Mouse (Mus musculus) midbrain, postnatal 0 days (tissue): ENCODE data around the gene Galnt7. TPM values are rescaled to one million over a fixed set of nuclear protein-coding genes. Genes with fewer than 3 reads are reported as not detected.

ENCODE experiments used
- ATAC-seq: fragments of 200-750 bp; cut with Nextera tagmentation; 2 replicates; pipeline ENCODE4 v1.8.0; 2017; ENCODE audit warnings: moderate number of reproducible peaks, mild to moderate bottlenecking, moderate TSS enrichment, moderate library complexity; ENCODE audit not compliant: low FRiP score
- DNase-seq: peaks from one replicate; pipeline ENCODE4 v3.0.0-alpha.2; 2015; ENCODE audit warnings: low spot score
- H3K27ac ChIP-seq: fragments of 300-500 bp; sonication (generic); 2 replicates; pipeline ENCODE4 v1.5.1; 2014; ENCODE audit warnings: low read depth, mild to moderate bottlenecking, low read length, mixed read lengths
- H3K27me3 ChIP-seq: fragments of 300-500 bp; sonication (generic); 2 replicates; pipeline ENCODE4 v1.6.1; 2014; ENCODE audit warnings: low read length, control low read depth, mixed read lengths; ENCODE audit not compliant: insufficient read depth
- H3K36me3 ChIP-seq: fragments of 300-500 bp; sonication (generic); 2 replicates; pipeline ENCODE4 v1.6.1; 2014; ENCODE audit warnings: low read length, control low read depth, mixed read lengths; ENCODE audit not compliant: insufficient read depth
- H3K4me1 ChIP-seq: fragments of 300-500 bp; sonication (generic); 2 replicates; pipeline ENCODE4 v1.6.1; 2014; ENCODE audit warnings: mild to moderate bottlenecking, control low read depth, antibody characterized with exemption, low read length, mixed read lengths; ENCODE audit not compliant: insufficient read depth
- H3K4me2 ChIP-seq: fragments of 300-500 bp; sonication (generic); 2 replicates; pipeline ENCODE4 v1.6.1; 2014; ENCODE audit warnings: low read depth, mild to moderate bottlenecking, low read length, mixed read lengths; ENCODE audit not compliant: poor library complexity, severe bottlenecking
- H3K4me3 ChIP-seq: fragments of 300-500 bp; sonication (generic); 2 replicates; pipeline ENCODE4 v1.5.1; 2014; ENCODE audit warnings: low read depth, mild to moderate bottlenecking, low read length, moderate library complexity
- H3K9ac ChIP-seq: fragments of 300-500 bp; sonication (generic); replicated peaks from 2 replicates; pipeline ENCODE4 v1.6.1; 2014; ENCODE audit warnings: mild to moderate bottlenecking, low read length, moderate library complexity, mixed read lengths; ENCODE audit not compliant: poor library complexity, severe bottlenecking
- H3K9me3 ChIP-seq: fragments of 300-500 bp; sonication (generic); 2 replicates; pipeline ENCODE4 v1.6.1; 2016; ENCODE audit warnings: low read length, control low read depth
- CTCF ChIP-seq: IDR thresholded peaks from 2 replicates; pipeline ENCODE4 v1.5.1; 2016; ENCODE audit warnings: antibody characterized with exemption, mild to moderate bottlenecking
- WGBS: fragments of 180-500 bp; shearing (Covaris S2); extraction: QIAGEN DNeasy Blood & Tissue Kit; methylation state at CpG from one replicate; pipeline ENCODE4 v1.1.7; 2014; 5-methylcytosine and 5-hydroxymethylcytosine counted together
- polyA plus RNA-seq: library from polyadenylated mRNA; unstranded; fragments of >200 nt; fragmentation: Nextera tagmentation; extraction: Ambion mirVana; gene quantifications from 2 replicates; pipeline ENCODE4 v1.2.1, GENCODE M21; 2015
- total RNA-seq: library from RNA; depleted of rRNA; stranded (reverse); fragments of >200 nt; gene quantifications from 2 replicates; pipeline ENCODE4 v1.2.3, GENCODE M21; 2014

Gene Galnt7
- total and polyA plus RNA-seq, 2 experiments from 2014 or later, result 4.7 to 6.2 TPM

GRCm38 (mm10) chr8:57602511-57602910 is 50.3 kb downstream of the Galnt7 start:
- H3K4me3 ChIP-seq, result no peak overlapping the region
- WGBS, result 95% methylated on average over 5 of the region's 5 CpGs
- no peak for DNase-seq
- H3K9ac ChIP-seq, result no peak overlapping the region
- H3K27me3 ChIP-seq, result no peaks in the 10 kb centered on the region
- TF ChIP-seq CTCF, result no peak
- no peaks in the 10 kb centered on the region for H3K9me3 ChIP-seq
- H3K27ac ChIP-seq, result no peak overlapping the region
- no peak for ATAC-seq
- no peaks in the 10 kb centered on the region for H3K36me3 ChIP-seq
- no peak overlapping the region for H3K4me2 ChIP-seq
- no peaks in the 10 kb centered on the region for H3K4me1 ChIP-seq

GRCm38 (mm10) chr8:57601987-57602418 is 50.8 kb downstream of the Galnt7 start:
- Histone ChIP-seq H3K4me2 (no peak overlapping the region), H3K36me3 (no peaks in the 10 kb centered on the region), H3K9ac (no peak overlapping the region), H3K4me3 (no peak overlapping the region), H3K27me3 (no peaks in the 10 kb centered on the region), H3K4me1 (no peaks in the 10 kb centered on the region), H3K27ac (no peak overlapping the region), H3K9me3 (no peaks in the 10 kb centered on the region)
- ATAC-seq, result no peak
- 97% methylated on average over 12 of the region's 12 CpGs for WGBS
- DNase-seq, result no peak
- TF ChIP-seq CTCF, result no peak

- H3K4me1 ChIP-seq, result no peaks in the 10 kb centered on the region
- H3K27ac ChIP-seq, result no peak overlapping the region
- H3K9me3 ChIP-seq, result no peaks in the 10 kb centered on the region
- 31% methylated on average over 22 of the region's 22 CpGs for WGBS
- peak overlapping the region; percentile 43 for H3K4me2 ChIP-seq
- no peak for ATAC-seq
- H3K9ac ChIP-seq, result no peak overlapping the region
- no peak for TF ChIP-seq CTCF
- H3K27me3 ChIP-seq, result no peaks in the 10 kb centered on the region
- H3K4me3 ChIP-seq, result peak overlapping the region; percentile 18; the same call in 1 of the 2 replicates
- DNase-seq, result no peak
- no peaks in the 10 kb centered on the region for H3K36me3 ChIP-seq
Observed at GRCm38 (mm10) chr8:57599813-57600555, 52.8 kb downstream of the Galnt7 start.

GRCm38 (mm10) chr8:57595853-57596252 is 57.0 kb downstream of the Galnt7 start:
- Histone ChIP-seq H3K27me3 (no peaks in the 10 kb centered on the region), H3K9ac (no peak overlapping the region), H3K4me1 (no peaks in the 10 kb centered on the region), H3K4me3 (no peak overlapping the region), H3K9me3 (no peaks in the 10 kb centered on the region), H3K36me3 (no peaks in the 10 kb centered on the region), H3K4me2 (no peak overlapping the region), H3K27ac (no peak overlapping the region)
- WGBS, result 57% methylated on average over 3 of the region's 3 CpGs
- no peak for TF ChIP-seq CTCF
- ATAC-seq, result no peak
- DNase-seq, result no peak

GRCm38 (mm10) chr8:57594175-57594885 is 58.5 kb downstream of the Galnt7 start:
- DNase-seq, result no peak
- Histone ChIP-seq H3K4me2 (no peak overlapping the region), H3K4me3 (no peak overlapping the region), H3K9me3 (no peaks in the 10 kb centered on the region), H3K27ac (no peak overlapping the region), H3K36me3 (no peaks in the 10 kb centered on the region), H3K27me3 (no peaks in the 10 kb centered on the region), H3K4me1 (no peaks in the 10 kb centered on the region), H3K9ac (no peak overlapping the region)
- 58% methylated on average over 6 of the region's 6 CpGs for WGBS
- no peak for TF ChIP-seq CTCF
- ATAC-seq, result no peak

GRCm38 (mm10) chr8:57592604-57593003 is 60.2 kb downstream of the Galnt7 start:
- Histone ChIP-seq H3K9ac (no peak overlapping the region), H3K9me3 (no peaks in the 10 kb centered on the region), H3K4me3 (no peak overlapping the region), H3K27ac (no peak overlapping the region), H3K4me2 (no peak overlapping the region), H3K4me1 (no peaks in the 10 kb centered on the region), H3K27me3 (no peaks in the 10 kb centered on the region), H3K36me3 (no peaks in the 10 kb centered on the region)
- DNase-seq (no peak), ATAC-seq (no peak)
- 85% methylated on average over 7 of the region's 7 CpGs for whole genome bisulfite sequencing
- no peak for TF ChIP-seq CTCF
